Mouse (Mus musculus): ENCODE results near the gene Dusp18. TPM values are rescaled to one million over a fixed set of nuclear protein-coding genes. Genes with fewer than 3 reads are reported as not detected.
"Not testable (repeated sequence)": the region's sequence is repeated elsewhere in the genome, so short reads cannot be mapped to it uniquely, and the experiment has no call there.

The Dusp18 gene
- total RNA-seq, 2 experiments from 2014 or later = 24.0 to 29.6 TPM

- intact Hi-C loops (cut with DNase I) = no loop called here
- no peak for DNase-seq (ENCODE audit: low spot score in 2 of 2)
Observed at GRCm38 (mm10) chr11:3878660-3879059, 16.4 kb upstream of the Dusp18 start.

GRCm38 (mm10) chr11:3879836-3880235 lies 15.2 kb upstream of the Dusp18 start:
- intact Hi-C loops (cut with DNase I) = loop anchor here (5.0 kb wide), 1 partner anchor 63 kb away; no protein-coding TSS in a partner anchor
- peak; percentile 70 to 85 for DNase-seq (ENCODE audit: low spot score in 2 of 2)

- no peak for DNase-seq (ENCODE audit: low spot score in 2 of 2)
- intact Hi-C loops (cut with DNase I) = loop anchor here (5.0 kb wide), 1 partner anchor 66 kb away; no protein-coding TSS in a partner anchor
Observed at GRCm38 (mm10) chr11:3883711-3884110, 11.3 kb upstream of the Dusp18 start.

- no peak for DNase-seq (ENCODE audit: low spot score in 2 of 2)
- intact Hi-C loops (cut with DNase I) = no loop called here
Observed at GRCm38 (mm10) chr11:3887331-3887730, 7.7 kb upstream of the Dusp18 start.

GRCm38 (mm10) chr11:3893970-3894369 lies 1.1 kb upstream of the Dusp18 start:
- intact Hi-C loops (cut with DNase I) = loop anchor here (2.0 kb wide), 1 partner anchor 19 kb away; no protein-coding TSS in a partner anchor

GRCm38 (mm10) chr11:3895458-3895857 lies 418 bp downstream of the Dusp18 start:
- no peak for DNase-seq (ENCODE audit: low spot score in 2 of 2)
- intact Hi-C loops (cut with DNase I) = loop anchor here (2.0 kb wide), 1 partner anchor 17 kb away; no protein-coding TSS in a partner anchor

More at GRCm38 (mm10) chr11:3893970-3894369, 1.1 kb upstream of the Dusp18 start:
- DNase-seq (ENCODE audit: low spot score in 2 of 2) = no peak

GRCm38 (mm10) chr11:3895933-3896332 lies 893 bp downstream of the Dusp18 start:
- intact Hi-C loops (cut with DNase I) = loop anchor here (2.0 kb wide), 1 partner anchor 17 kb away; no protein-coding TSS in a partner anchor
- DNase-seq (ENCODE audit: low spot score in 2 of 2) = no peak

- DNase-seq (ENCODE audit: low spot score in 2 of 2) = no peak
- intact Hi-C loops (cut with DNase I) = no loop called here
Observed at GRCm38 (mm10) chr11:3900296-3900695, 5.3 kb downstream of the Dusp18 start.

GRCm38 (mm10) chr11:3902516-3902915 lies 7.5 kb downstream of the Dusp18 start:
- intact Hi-C loops (cut with DNase I) = no loop called here
- no peak for DNase-seq (ENCODE audit: low spot score in 2 of 2)

- DNase-seq (ENCODE audit: low spot score in 2 of 2) = peak; percentile 68 to 70
- intact Hi-C loops (cut with DNase I) = no loop called here
Observed at GRCm38 (mm10) chr11:3903046-3903445, 8.0 kb downstream of the Dusp18 start.

GRCm38 (mm10) chr11:3904673-3905072 lies 9.6 kb downstream of the Dusp18 start:
- DNase-seq (ENCODE audit: low spot score in 2 of 2) = no peak
- intact Hi-C loops (cut with DNase I) = no loop called here

- no peak for DNase-seq (ENCODE audit: low spot score in 2 of 2)
- intact Hi-C loops (cut with DNase I) = no loop called here
Observed at GRCm38 (mm10) chr11:3905446-3905845, 10.4 kb downstream of the Dusp18 start.

GRCm38 (mm10) chr11:3909236-3909635 lies 14.2 kb downstream of the Dusp18 start:
- intact Hi-C loops (cut with DNase I) = no loop called here
- DNase-seq (ENCODE audit: low spot score in 2 of 2) = no peak

GRCm38 (mm10) chr11:3910513-3911310 lies 15.7 kb downstream of the Dusp18 start:
- intact Hi-C loops (cut with DNase I) = loop anchor here (5.0 kb wide), 1 partner anchor 103 kb away; no protein-coding TSS in a partner anchor
- no peak for DNase-seq (ENCODE audit: low spot score in 2 of 2)

GRCm38 (mm10) chr11:3911440-3911839 lies 16.4 kb downstream of the Dusp18 start:
- intact Hi-C loops (cut with DNase I) = loop anchor here (5.0 kb wide), 1 partner anchor 104 kb away; no protein-coding TSS in a partner anchor
- not testable (repeated sequence) for DNase-seq (ENCODE audit: low spot score in 2 of 2)

- DNase-seq (ENCODE audit: low spot score in 2 of 2) = peak in 1 of 2 experiments; percentile 63
- intact Hi-C loops (cut with DNase I) = loop anchor here (2.0 to 5.0 kb wide), 2 partner anchors 17 to 105 kb away; partner anchors contain the start of genes 4921536K21Rik and Dusp18
Observed at GRCm38 (mm10) chr11:3912100-3912874, 17.2 kb downstream of the Dusp18 start.

GRCm38 (mm10) chr11:3912875-3913271 lies 17.8 kb downstream of the Dusp18 start:
- DNase-seq (ENCODE audit: low spot score in 2 of 2) = peak in 1 of 2 experiments; percentile 37
- intact Hi-C loops (cut with DNase I) = loop anchor here (2.0 to 5.0 kb wide), 2 partner anchors 18 to 106 kb away; partner anchors contain the start of genes 4921536K21Rik and Dusp18

GRCm38 (mm10) chr11:3913316-3914108 lies 18.5 kb downstream of the Dusp18 start:
- intact Hi-C loops (cut with DNase I) = loop anchor here (2.0 to 5.0 kb wide), 2 partner anchors 19 to 106 kb away; partner anchors contain the start of genes 4921536K21Rik and Dusp18
- DNase-seq (ENCODE audit: low spot score in 2 of 2) = peak; percentile 94 to 95
